Mouse (Mus musculus) lung, embryonic 14.5 days (tissue): ENCODE measurements around the gene Thap4. TPM values are rescaled to one million over a fixed set of nuclear protein-coding genes. Genes with fewer than 3 reads are reported as not detected.

Experiments used
- ATAC-seq: fragments of 200-750 bp; cut with Nextera tagmentation; 2 replicates; pipeline ENCODE4 v1.8.0; 2017; ENCODE audit warnings: mild to moderate bottlenecking, moderate TSS enrichment, moderate library complexity; ENCODE audit not compliant: insufficient read depth
- DNase-seq: peaks from one replicate; pipeline ENCODE4 v3.0.0-alpha.2; 2015
- H3K27ac ChIP-seq: fragments of 300-500 bp; sonication (generic); 2 replicates; pipeline ENCODE4 v1.5.1; 2014; ENCODE audit warnings: low read depth, mild to moderate bottlenecking, moderate library complexity
- H3K27me3 ChIP-seq: fragments of 300-500 bp; sonication (generic); 2 replicates; pipeline ENCODE4 v1.6.1; 2014; ENCODE audit warnings: low read length, control low read depth; ENCODE audit not compliant: insufficient read depth
- H3K36me3 ChIP-seq: fragments of 300-500 bp; sonication (generic); 2 replicates; pipeline ENCODE4 v1.6.1; 2014; ENCODE audit warnings: control low read depth; ENCODE audit not compliant: insufficient read depth
- H3K4me1 ChIP-seq: fragments of 300-500 bp; sonication (generic); 2 replicates; pipeline ENCODE4 v1.6.1; 2014; ENCODE audit warnings: antibody characterized with exemption, control low read depth; ENCODE audit not compliant: insufficient read depth
- H3K4me2 ChIP-seq: fragments of 300-500 bp; sonication (generic); 2 replicates; pipeline ENCODE4 v1.6.1; 2014; ENCODE audit warnings: mild to moderate bottlenecking
- H3K4me3 ChIP-seq: fragments of 300-500 bp; sonication (generic); 2 replicates; pipeline ENCODE4 v1.5.1; 2014; ENCODE audit warnings: low read depth, low read length
- H3K9ac ChIP-seq: fragments of 300-500 bp; sonication (generic); 2 replicates; pipeline ENCODE4 v1.6.1; 2014
- H3K9me3 ChIP-seq: fragments of 300-500 bp; sonication (generic); 2 replicates; pipeline ENCODE4 v1.6.1; 2016; ENCODE audit warnings: low read depth, low read length, control low read depth
- CTCF ChIP-seq: IDR thresholded peaks from 2 replicates; pipeline ENCODE4 v1.5.1; 2016; ENCODE audit warnings: antibody characterized with exemption, low read depth
- WGBS: fragments of 180-500 bp; shearing (Covaris S2); extraction: QIAGEN DNeasy Blood & Tissue Kit; methylation state at CpG from one replicate; pipeline ENCODE4 v1.1.7; 2014; 5-methylcytosine and 5-hydroxymethylcytosine counted together
- polyA plus RNA-seq: library from polyadenylated mRNA; unstranded; fragments of >200 nt; fragmentation: Nextera tagmentation; extraction: Ambion mirVana; gene quantifications from 2 replicates; pipeline ENCODE4 v1.2.1, GENCODE M21; 2014

Gene Thap4
- polyA plus RNA-seq, 1 experiment from 2014 or later = 52.7 TPM

DNA sequence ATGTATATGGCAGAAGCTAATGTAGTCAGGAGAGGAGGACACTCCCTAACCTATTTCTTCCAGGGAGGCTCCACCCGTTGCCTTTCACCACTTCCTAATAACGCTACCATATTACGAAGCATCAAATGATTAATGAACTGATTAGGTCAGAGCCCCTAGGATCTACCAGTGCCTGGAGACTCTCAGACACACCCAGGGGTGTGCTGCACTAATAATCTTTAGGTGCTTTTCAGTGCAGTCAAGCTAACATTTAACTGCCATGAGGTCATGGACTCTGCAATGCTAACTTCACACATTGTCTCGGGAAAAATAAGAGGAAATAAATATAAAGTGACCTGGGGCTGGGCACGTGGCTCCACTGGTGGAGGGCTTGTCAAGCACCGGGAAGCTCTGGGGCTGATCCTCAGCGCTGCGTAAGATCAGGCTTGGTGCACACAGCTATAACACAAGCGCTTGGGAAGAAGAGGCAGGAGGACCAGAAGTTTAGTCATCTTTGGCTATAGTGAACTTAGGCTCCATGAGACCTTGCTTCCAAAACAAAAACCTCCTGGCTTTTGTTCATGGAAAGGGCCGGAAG, 51.1 kb downstream of the Thap4 start:
- Histone ChIP-seq H3K4me1 (no peaks in the 10 kb centered on the region), H3K4me2 (no peak overlapping the region), H3K4me3 (no peak overlapping the region), H3K9ac (no peak overlapping the region), H3K36me3 (peaks cover 18% of the 10 kb centered on the region), H3K27me3 (no peaks in the 10 kb centered on the region), H3K9me3 (no peaks in the 10 kb centered on the region), H3K27ac (no peak overlapping the region)
- ATAC-seq = no peak
- TF ChIP-seq CTCF = no peak
- DNase-seq = no peak
- 82% methylated on average over 10 of the region's 10 CpGs for WGBS

DNA sequence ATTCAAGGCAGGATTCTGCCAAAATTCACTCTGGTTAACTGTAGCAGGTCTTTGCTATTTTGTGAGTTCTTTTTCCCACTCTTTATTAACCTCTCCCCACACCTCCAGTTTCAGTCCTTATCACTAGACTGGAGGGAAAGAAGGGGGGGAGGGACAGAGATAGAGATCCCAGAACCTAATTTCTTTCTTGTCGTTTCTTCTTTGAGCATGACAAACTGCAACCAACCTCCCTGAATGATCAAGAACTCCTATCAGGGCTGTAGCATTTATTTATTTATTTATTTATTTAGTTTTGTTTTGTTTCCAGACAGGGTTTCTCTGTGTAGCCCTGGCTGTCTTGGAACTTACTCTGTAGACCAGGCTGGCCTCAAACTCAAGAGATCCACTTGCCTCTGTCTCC, 52.6 kb downstream of the Thap4 start:
- no peaks in the 10 kb centered on the region for H3K9me3 ChIP-seq
- no peak overlapping the region for H3K9ac ChIP-seq
- no peak for DNase-seq
- TF ChIP-seq CTCF = no peak
- no peak overlapping the region for H3K4me3 ChIP-seq
- H3K27ac ChIP-seq = no peak overlapping the region
- no peak for ATAC-seq
- peaks cover 18% of the 10 kb centered on the region for H3K36me3 ChIP-seq
- WGBS = 66% methylated on average over 1 of the region's 1 CpGs
- H3K4me1 ChIP-seq = no peaks in the 10 kb centered on the region
- no peak overlapping the region for H3K4me2 ChIP-seq
- no peaks in the 10 kb centered on the region for H3K27me3 ChIP-seq

DNA sequence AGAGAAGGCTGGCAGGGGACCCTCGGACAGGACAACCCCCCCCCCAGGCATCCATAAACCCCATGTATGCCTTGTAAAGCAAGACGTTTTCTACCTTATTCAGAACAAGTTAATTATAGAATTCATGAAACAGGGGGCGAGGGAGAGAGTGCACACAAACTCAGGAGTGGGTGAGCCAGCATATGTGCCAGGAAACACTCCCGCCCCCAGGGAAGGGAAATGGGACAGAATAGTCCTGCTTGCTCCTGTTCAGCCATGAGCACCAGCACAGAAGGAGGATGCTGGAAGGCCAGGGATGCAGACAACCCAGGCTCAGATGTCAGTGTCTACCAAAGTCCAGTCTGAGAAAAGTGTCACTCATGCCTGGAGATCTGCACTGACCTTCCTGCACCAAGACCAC, 55.5 kb downstream of the Thap4 start:
- no peak overlapping the region for H3K9ac ChIP-seq
- H3K4me2 ChIP-seq = no peak overlapping the region
- peaks cover 20% of the 10 kb centered on the region for H3K36me3 ChIP-seq
- H3K27me3 ChIP-seq = no peaks in the 10 kb centered on the region
- H3K4me3 ChIP-seq = no peak overlapping the region
- DNase-seq (no peak), ATAC-seq (no peak)
- H3K4me1 ChIP-seq = no peaks in the 10 kb centered on the region
- TF ChIP-seq CTCF = no peak
- no peaks in the 10 kb centered on the region for H3K9me3 ChIP-seq
- 69% methylated on average over 4 of the region's 4 CpGs for WGBS
- H3K27ac ChIP-seq = no peak overlapping the region

DNA sequence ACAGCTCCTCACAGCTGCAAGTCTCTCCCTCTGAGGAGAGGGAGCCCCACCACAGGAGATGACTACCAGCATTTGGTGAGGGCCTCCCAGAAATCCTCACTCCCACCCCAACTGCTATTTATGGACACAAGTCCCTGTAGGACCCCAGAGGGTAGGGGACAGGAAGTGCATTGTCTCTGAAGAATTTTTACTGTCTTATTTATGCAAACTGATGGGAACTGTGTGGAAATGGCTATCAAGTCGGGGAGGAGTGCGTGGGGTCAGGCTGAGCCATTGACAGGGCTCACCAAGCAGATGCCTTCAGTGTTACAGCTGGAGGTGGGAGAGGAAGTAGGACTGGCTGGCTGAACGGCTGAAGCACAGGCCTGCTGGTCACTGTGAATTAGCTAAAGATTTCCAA, 57.3 kb downstream of the Thap4 start:
- ATAC-seq = peak; percentile 36; the same call in 1 of the 2 replicates
- H3K4me3 ChIP-seq = no peak overlapping the region
- WGBS = 32% methylated on average over 3 of the region's 3 CpGs
- H3K27ac ChIP-seq = peak overlapping the region; percentile 54
- peak; percentile 34 for DNase-seq
- no peaks in the 10 kb centered on the region for H3K4me1 ChIP-seq
- H3K36me3 ChIP-seq = peaks cover 24% of the 10 kb centered on the region
- no peak for TF ChIP-seq CTCF
- no peaks in the 10 kb centered on the region for H3K27me3 ChIP-seq
- H3K9me3 ChIP-seq = no peaks in the 10 kb centered on the region
- H3K9ac ChIP-seq = no peak overlapping the region
- H3K4me2 ChIP-seq = no peak overlapping the region

DNA sequence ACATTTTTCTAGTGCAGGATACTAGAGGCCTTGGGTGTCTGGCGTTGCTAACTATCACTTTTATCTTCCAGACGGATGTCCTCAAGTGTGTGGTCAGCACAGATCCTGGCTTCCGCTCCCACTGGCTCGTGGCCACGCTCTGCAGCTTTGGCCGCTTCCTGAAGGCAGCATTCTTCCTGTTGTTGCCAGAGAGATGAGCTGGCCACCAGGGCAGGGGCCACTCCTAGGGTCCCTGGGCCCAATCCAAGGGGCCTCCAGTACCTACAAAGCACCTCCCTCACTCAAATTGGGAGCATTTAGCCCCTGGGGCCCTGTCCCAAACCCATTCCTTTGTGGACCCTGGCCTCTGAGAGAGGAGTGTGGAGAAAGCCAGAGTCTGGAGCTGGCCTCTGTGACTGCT, 59.7 kb downstream of the Thap4 start:
- no peak overlapping the region for H3K27ac ChIP-seq
- H3K4me3 ChIP-seq = no peak overlapping the region
- H3K27me3 ChIP-seq = no peaks in the 10 kb centered on the region
- H3K4me2 ChIP-seq = no peak overlapping the region
- WGBS = 59% methylated on average over 6 of the region's 6 CpGs
- ATAC-seq (no peak; the same call in 1 of the 2 replicates), DNase-seq (peak; percentile 59)
- H3K9ac ChIP-seq = no peak overlapping the region
- TF ChIP-seq CTCF = no peak
- peaks cover 38% of the 10 kb centered on the region for H3K36me3 ChIP-seq
- H3K9me3 ChIP-seq = no peaks in the 10 kb centered on the region
- no peaks in the 10 kb centered on the region for H3K4me1 ChIP-seq

DNA sequence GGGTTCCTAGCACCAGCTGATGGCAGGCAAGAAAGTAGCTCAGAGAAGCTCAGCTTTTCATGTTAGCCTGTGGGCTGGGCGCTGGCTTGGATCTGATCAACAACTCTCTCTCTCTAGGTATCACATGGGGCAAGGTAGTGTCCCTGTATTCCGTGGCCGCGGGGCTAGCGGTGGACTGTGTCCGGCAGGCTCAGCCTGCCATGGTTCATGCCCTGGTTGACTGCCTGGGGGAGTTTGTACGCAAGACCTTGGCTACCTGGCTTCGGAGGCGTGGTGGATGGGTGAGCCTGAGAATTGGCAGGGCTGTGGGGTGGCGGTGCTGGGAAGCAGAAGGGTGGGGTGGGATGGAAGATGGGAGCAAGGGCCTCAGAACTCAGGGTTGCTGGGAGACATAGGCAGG, 60.7 kb downstream of the Thap4 start:
- Histone ChIP-seq H3K36me3 (peaks cover 49% of the 10 kb centered on the region), H3K27me3 (no peaks in the 10 kb centered on the region), H3K27ac (no peak overlapping the region), H3K9ac (no peak overlapping the region), H3K4me1 (no peaks in the 10 kb centered on the region), H3K9me3 (no peaks in the 10 kb centered on the region), H3K4me2 (no peak overlapping the region), H3K4me3 (no peak overlapping the region)
- no peak for TF ChIP-seq CTCF
- DNase-seq (no peak), ATAC-seq (no peak)
- 91% methylated on average over 10 of the region's 10 CpGs for WGBS

DNA sequence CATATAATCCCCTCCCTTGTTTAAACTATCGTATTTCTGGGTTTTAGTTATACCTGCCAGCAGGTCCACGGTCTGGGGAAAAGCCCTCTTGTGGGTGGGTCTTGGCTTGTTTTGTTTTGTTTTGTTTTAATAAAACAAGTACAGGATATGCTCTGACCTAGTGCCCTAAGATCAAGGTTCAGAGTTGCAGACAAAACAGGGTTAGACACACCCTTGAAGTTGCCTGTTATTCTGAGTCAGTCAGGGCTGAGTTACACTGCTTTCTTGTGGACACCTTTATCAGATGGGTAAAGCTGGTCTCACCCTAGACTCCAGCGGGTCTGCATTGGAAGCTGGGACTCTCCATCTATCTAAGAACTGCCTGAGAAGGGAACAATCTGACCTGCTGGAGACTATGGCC, 61.2 kb downstream of the Thap4 start:
- 80% methylated on average over 3 of the region's 3 CpGs for WGBS
- H3K27ac ChIP-seq = no peak overlapping the region
- H3K4me3 ChIP-seq = no peak overlapping the region
- no peaks in the 10 kb centered on the region for H3K27me3 ChIP-seq
- H3K4me2 ChIP-seq = no peak overlapping the region
- peaks cover 49% of the 10 kb centered on the region for H3K36me3 ChIP-seq
- no peak for DNase-seq
- no peaks in the 10 kb centered on the region for H3K4me1 ChIP-seq
- ATAC-seq = no peak
- no peak for TF ChIP-seq CTCF
- no peak overlapping the region for H3K9ac ChIP-seq
- H3K9me3 ChIP-seq = no peaks in the 10 kb centered on the region

DNA sequence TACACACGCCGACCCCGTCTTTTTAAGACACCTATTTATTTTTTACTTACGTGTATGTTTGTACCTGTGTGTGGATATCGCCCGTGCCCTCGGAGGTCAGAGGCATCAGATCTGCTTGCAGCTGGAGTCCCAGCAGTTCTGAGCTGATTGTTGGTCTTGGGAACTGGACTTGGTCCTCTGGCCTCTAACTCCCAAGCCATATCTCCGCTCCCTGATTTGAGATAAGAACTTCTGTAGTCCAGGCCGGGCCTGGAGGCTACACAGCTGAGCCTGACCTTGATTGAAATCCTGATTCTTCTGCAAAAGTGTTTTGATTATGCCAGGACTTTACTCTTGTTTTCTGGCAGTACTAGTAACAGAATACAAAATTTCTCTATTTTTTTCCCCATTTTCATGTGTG, 61.9 kb downstream of the Thap4 start:
- Histone ChIP-seq H3K36me3 (peaks cover 49% of the 10 kb centered on the region), H3K27ac (no peak overlapping the region), H3K4me1 (no peaks in the 10 kb centered on the region), H3K9ac (no peak overlapping the region), H3K4me2 (no peak overlapping the region), H3K9me3 (no peaks in the 10 kb centered on the region), H3K27me3 (no peaks in the 10 kb centered on the region), H3K4me3 (no peak overlapping the region)
- WGBS = 85% methylated on average over 9 of the region's 9 CpGs
- DNase-seq (no peak), ATAC-seq (no peak)
- TF ChIP-seq CTCF = no peak
